Mouse (Mus musculus) cerebellum, postnatal 25 days (tissue): ENCODE data around the gene Aco1.
A peak's percentile ranks its signal among the peaks of the same experiment; 100 is the strongest.

Experiments
- DNase-seq, 2 experiments: peaks; one replicate each; pipeline ENCODE4 v3.0.0; 2021; ENCODE audit warnings: mixed read lengths in 2 of 2

The Aco1 gene

DNA sequence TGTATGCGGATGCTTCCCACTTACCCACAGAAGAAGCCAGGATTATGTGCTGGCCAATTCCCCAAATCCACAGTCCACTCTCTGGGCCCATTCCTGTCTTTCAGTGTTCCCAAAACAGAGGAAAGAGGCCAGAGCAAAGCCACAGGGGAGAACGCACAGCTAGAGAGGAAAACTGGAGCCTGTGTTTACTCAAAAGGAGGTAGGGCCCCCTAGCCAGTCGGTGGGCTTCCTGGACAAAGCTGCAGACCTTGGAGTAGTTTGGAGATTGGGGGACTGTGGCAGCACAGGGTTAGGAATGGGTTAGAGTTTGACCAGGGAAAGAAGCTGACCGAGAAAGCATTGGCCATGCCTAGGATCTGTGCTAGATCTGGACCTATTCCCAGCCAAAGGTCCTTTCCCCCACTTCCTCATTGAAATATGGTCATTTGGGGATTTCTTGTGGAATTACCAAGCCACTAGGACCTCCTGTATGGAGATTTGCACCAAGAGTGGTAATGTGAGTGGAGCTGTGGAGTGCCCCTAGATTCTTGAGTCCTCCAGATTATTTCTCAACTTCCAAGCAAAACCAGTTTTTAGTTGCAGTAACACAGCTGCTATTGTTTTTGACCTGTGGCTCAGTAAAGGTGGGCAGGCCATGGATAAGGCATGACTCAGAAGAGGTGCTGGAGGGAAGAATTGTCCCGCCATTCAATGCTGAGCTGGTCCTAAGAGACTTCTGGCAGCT is 14.8 kb downstream of the Aco1 start:
- DNase-seq, result no peak

DNA sequence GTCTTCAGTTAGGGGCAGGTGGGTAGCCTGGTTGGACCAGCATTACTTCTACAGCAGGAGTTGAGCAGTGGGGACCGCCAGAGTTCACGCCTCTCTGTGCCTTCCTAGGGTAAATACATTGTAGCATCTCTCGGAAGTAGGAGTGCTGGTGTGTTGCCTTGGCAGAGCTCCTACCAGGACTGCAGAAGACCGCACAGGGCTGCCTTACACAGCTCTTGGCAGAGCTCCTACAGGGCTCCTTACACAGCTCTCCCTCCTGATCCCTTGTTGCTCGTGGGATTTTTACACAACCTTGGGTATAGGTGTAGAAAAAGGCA is 15.3 kb downstream of the Aco1 start:
- peak in 1 of 2 experiments; percentile 47 for DNase-seq

DNA sequence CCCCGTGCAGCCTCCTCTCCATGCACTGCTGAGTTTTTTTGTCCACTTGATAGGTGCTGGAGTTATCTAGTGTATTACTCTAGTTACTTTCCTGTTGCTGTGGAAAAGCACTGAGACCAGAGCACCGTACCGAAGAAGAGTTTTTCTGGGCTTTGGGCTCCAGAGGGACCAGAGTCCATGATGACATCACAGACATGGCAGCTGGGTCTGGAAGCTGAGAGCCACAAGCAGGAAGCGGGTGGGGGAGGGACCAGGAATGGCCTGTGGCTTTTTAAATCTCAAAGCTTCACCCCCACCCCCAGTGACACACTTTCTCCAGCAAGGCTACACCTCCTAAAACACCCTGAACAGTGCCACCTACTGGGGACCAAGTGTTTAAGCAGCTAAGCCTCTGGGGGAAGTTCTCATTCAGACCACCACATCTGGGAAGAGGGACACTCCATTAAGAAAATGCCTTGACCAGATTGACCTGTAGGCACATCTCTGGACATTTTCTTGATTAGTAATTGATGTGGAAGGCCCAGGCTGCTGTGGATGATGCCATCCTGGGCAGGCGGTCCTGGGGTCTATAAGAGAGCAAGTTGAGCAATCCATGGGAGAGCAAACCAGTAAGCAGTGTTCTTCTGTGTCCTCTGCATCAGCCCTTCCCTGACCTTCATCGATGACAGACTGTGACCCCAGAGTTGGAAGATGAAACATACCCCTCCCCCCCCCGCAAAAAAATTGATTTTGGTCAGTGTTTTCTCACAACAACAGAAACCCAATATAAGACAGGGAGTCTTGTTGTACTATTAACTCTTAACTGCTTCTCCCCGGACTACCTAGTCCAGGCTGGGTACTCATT is 17.9 kb downstream of the Aco1 start:
- DNase-seq, result no peak

- no peak for DNase-seq
Observed at GRCm38 (mm10) chr4:40163646-40164045, 20.8 kb downstream of the Aco1 start.

GRCm38 (mm10) chr4:40171477-40171876 is 28.6 kb downstream of the Aco1 start:
- DNase-seq, result no peak

- DNase-seq, result no peak
Observed at GRCm38 (mm10) chr4:40172336-40172735, 29.5 kb downstream of the Aco1 start.

- DNase-seq, result no peak
Observed at GRCm38 (mm10) chr4:40174321-40174720, 31.4 kb downstream of the Aco1 start.

- DNase-seq, result no peak
Observed at GRCm38 (mm10) chr4:40178584-40178983, 35.7 kb downstream of the Aco1 start.

DNA sequence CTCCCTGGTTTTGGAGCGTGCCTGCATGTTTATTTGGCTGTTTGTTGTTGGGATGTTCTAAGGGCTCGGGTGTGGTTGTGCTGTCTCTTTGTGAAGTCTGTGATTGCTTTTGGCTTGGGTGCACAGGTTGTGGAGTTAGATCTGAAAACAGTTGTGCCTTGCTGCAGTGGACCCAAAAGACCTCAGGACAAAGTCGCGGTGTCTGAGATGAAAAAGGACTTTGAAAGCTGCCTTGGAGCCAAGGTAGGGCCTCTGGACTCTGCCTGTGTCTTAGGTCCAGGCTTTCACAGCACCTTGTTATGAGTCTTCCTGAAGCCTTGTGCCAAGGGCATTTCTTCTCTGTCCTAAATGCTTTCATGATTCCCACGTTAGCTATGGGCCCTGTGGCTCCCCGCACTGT is 37.2 kb downstream of the Aco1 start:
- DNase-seq, result no peak

- DNase-seq, result no peak
Observed at GRCm38 (mm10) chr4:40181681-40182080, 38.8 kb downstream of the Aco1 start.

GRCm38 (mm10) chr4:40182651-40183320 is 39.9 kb downstream of the Aco1 start:
- DNase-seq, result peak; percentile 54 to 70

DNA sequence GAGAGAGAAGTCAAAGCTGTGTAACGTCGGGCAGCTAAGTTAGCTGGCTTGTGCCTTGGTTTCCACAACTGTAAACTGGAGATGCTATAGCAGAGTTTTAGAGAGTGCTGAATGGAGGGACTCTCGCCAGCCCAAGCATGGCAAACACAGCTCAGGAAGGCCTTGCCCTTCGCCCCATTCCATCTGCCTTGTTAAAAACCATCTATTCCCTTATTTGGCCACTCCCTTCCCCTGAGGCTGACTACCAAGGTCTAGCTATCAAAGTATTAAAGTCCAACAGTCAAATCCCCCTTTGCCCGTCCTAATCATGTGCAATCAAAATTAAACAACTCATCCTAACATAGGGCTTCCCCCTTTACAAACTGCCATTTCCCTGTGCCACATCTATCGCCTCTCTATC is 40.9 kb downstream of the Aco1 start:
- DNase-seq, result no peak

DNA sequence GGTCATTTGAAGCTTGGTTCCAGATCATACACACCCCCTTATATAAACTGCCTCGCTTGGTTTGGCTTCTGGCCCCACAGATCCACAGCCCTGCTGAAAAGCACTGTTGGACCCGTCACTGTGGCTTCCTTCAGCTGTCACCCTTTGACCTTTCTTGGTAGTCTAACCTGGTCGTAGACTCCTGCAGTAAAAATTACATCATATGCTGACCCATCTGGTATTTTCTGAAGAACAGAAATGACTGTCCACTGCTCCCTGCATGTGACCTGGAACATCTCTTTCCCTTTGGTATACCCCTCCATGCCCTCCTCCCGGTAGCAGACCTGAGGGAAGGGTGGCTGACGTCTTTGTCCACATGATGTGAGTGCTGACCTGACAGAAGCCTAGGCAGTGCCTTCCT is 41.6 kb downstream of the Aco1 start:
- no peak for DNase-seq

GRCm38 (mm10) chr4:40187956-40188355 is 45.1 kb downstream of the Aco1 start:
- no peak for DNase-seq

- DNase-seq, result no peak
Observed at GRCm38 (mm10) chr4:40192246-40192645, 49.4 kb downstream of the Aco1 start.

GRCm38 (mm10) chr4:40193461-40193860 is 50.6 kb downstream of the Aco1 start:
- no peak for DNase-seq

DNA sequence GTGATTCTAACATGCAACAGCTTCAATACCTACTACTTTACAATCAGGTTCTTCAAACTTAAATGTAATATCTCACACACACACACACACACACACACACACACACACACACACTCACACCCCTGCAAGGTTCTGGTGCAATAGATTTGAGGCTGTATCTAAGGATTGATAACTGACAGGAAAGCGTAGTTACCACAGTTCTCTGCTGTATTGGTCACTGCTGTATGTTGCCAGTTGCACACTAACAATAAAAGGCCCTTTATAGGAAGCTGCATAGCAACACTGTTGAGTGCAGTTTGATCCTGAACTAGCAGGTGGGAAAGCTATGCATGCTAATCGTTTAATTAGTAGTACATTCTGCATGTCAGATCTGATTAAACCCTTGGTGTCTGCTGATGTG is 52.5 kb downstream of the Aco1 start:
- DNase-seq, result no peak

- no peak for DNase-seq
Observed at GRCm38 (mm10) chr4:40202205-40202604, 59.3 kb downstream of the Aco1 start.

GRCm38 (mm10) chr4:40204374-40204773 is 61.5 kb downstream of the Aco1 start:
- DNase-seq, result no peak

DNA sequence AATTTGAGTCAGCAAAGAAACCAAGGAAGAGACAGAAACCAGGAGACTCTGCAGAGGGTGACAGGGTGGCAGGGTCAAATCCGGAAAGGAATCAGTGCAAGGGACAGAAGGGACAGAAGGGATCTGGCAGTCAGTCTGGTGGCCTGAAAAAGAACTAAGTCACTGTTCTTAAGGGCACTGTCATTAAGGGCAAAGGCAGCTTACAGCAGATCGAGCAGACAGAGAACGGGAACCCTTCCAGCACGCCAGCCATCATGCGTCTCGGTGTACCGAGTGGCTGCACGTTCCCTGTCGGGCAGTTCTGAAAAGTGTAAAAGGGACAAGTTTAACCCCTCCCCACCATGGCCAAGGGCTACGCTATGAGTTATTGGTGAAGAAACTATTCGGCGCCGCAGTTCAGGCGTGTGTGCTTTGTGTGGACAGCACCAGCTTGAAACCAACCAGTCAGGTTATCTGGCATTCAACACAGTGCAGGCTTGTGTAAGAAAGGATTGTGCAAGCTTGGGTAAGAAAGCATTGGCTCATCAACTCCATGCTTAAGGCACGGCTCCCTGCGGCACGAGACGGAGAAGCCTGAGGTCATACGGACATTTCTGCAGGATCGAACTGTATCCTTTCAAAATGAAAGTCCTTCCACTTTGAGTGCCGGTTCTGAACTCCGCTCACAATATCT is 62.5 kb downstream of the Aco1 start:
- no peak for DNase-seq

GRCm38 (mm10) chr4:40207701-40208100 is 64.8 kb downstream of the Aco1 start:
- DNase-seq, result no peak

- no peak for DNase-seq
Observed at GRCm38 (mm10) chr4:40212177-40212576, 69.3 kb downstream of the Aco1 start.

- no peak for DNase-seq
Observed at GRCm38 (mm10) chr4:40217910-40218309, 75.0 kb downstream of the Aco1 start.
